Mouse (Mus musculus) MEL (cell line): ENCODE data around the gene Mrpl44. TPM values are rescaled to one million over a fixed set of nuclear protein-coding genes. Genes with fewer than 3 reads are reported as not detected.

ENCODE experiments used
- DNase-seq: peaks from one replicate; pipeline ENCODE4 v3.0.0; 2011; ENCODE audit warnings: low read depth, low spot score
- H3K27ac ChIP-seq: 2 replicates; pipeline ENCODE4 v1.5.1; 2012; ENCODE audit warnings: low read depth, mild to moderate bottlenecking, control low read depth, low read length, moderate library complexity; ENCODE audit not compliant: control insufficient read depth
- H3K27me3 ChIP-seq, 2 experiments: fragments of 150-350 bp in 1 of 2; sonication (generic) in 1 of 2; 2 replicates each; pipeline ENCODE4 v1.6.1; 2012; ENCODE audit warnings: low read length in 2 of 2, mild to moderate bottlenecking in 2 of 2, improper control_type of control experiment in 1 of 2, moderate library complexity in 1 of 2; ENCODE audit not compliant: insufficient read depth in 2 of 2, control insufficient read depth in 1 of 2
- H3K36me3 ChIP-seq, 2 experiments: 2 replicates each; pipeline ENCODE4 v1.6.1; 2012 to 2014; ENCODE audit warnings: low read length in 2 of 2, improper control_type of control experiment in 1 of 2, inconsistent platforms in 1 of 2, mild to moderate bottlenecking in 1 of 2; ENCODE audit not compliant: insufficient read depth in 2 of 2, control insufficient read depth in 1 of 2
- H3K4me1 ChIP-seq, 2 experiments: fragments of 150-350 bp in 1 of 2; sonication (generic) in 1 of 2; 2 replicates each; pipeline ENCODE4 v1.6.1; 2012; ENCODE audit warnings: low read length in 2 of 2, improper control_type of control experiment in 1 of 2, mild to moderate bottlenecking in 1 of 2; ENCODE audit not compliant: insufficient read depth in 2 of 2, control insufficient read depth in 1 of 2
- H3K4me3 ChIP-seq, 2 experiments: fragments of 150-350 bp in 1 of 2; sonication (generic) in 1 of 2; 2 replicates each; pipeline ENCODE4 v1.5.1; 2012; ENCODE audit warnings: low read depth in 2 of 2, low read length in 2 of 2, mild to moderate bottlenecking in 2 of 2, moderate library complexity in 2 of 2, control low read depth in 1 of 2, improper control_type of control experiment in 1 of 2; ENCODE audit not compliant: control insufficient read depth in 1 of 2, insufficient read depth in 1 of 2
- H3K79me2 ChIP-seq: 2 replicates; pipeline ENCODE4 v1.6.1; 2012; ENCODE audit warnings: mild to moderate bottlenecking, low read length, moderate library complexity; ENCODE audit not compliant: control insufficient read depth, poor library complexity, insufficient read depth
- H3K9ac ChIP-seq: 2 replicates; pipeline ENCODE4 v1.6.1; 2012; ENCODE audit warnings: low read depth, mild to moderate bottlenecking, control low read depth, low read length, moderate library complexity; ENCODE audit not compliant: control insufficient read depth, poor library complexity, severe bottlenecking
- H3K9me3 ChIP-seq: fragments of 150-350 bp; sonication (generic); replicated peaks from 2 replicates; pipeline ENCODE4 v1.6.1; 2012; ENCODE audit warnings: mild to moderate bottlenecking, low read length, improper control_type of control experiment, moderate library complexity; ENCODE audit not compliant: insufficient read depth
- E2F4 ChIP-seq: IDR thresholded peaks from 2 replicates; pipeline ENCODE4 v1.6.1; 2011; ENCODE audit warnings: low read depth, low read length, improper control_type of control experiment, borderline replicate concordance
- EP300 ChIP-seq, 2 experiments: IDR thresholded peaks; 2 replicates each; pipeline ENCODE4 v1.6.1; 2011; ENCODE audit warnings: improper control_type of control experiment in 2 of 2, low read length in 2 of 2, low read depth in 1 of 2, mild to moderate bottlenecking in 1 of 2
- GABPA ChIP-seq: IDR thresholded peaks from 2 replicates; pipeline ENCODE4 v1.6.1; 2012; ENCODE audit warnings: low read depth, mild to moderate bottlenecking, inconsistent platforms, low read length, improper control_type of control experiment, moderate library complexity
- GATA1 ChIP-seq: IDR thresholded peaks from 2 replicates; pipeline ENCODE4 v1.6.1; 2011; ENCODE audit warnings: low read depth, low read length, improper control_type of control experiment
- HCFC1 ChIP-seq: IDR thresholded peaks from 2 replicates; pipeline ENCODE4 v1.6.1; 2012; ENCODE audit warnings: low read depth, mild to moderate bottlenecking, inconsistent platforms, low read length, improper control_type of control experiment, moderate library complexity
- MAFK ChIP-seq: IDR thresholded peaks from 2 replicates; pipeline ENCODE4 v1.6.1; 2011; ENCODE audit warnings: low read depth, mild to moderate bottlenecking, low read length, improper control_type of control experiment, borderline replicate concordance
- MAX ChIP-seq: IDR thresholded peaks from 2 replicates; pipeline ENCODE4 v1.6.1; 2011; ENCODE audit warnings: low read length, improper control_type of control experiment
- MAZ ChIP-seq: IDR thresholded peaks from 2 replicates; pipeline ENCODE4 v1.6.1; 2012; ENCODE audit warnings: low read depth, mild to moderate bottlenecking, inconsistent platforms, low read length, improper control_type of control experiment
- MXI1 ChIP-seq: IDR thresholded peaks from 2 replicates; pipeline ENCODE4 v1.6.1; 2011; ENCODE audit warnings: mild to moderate bottlenecking, low read depth, low read length, improper control_type of control experiment
- MYC ChIP-seq: IDR thresholded peaks from 2 replicates; pipeline ENCODE4 v1.6.1; 2011; ENCODE audit warnings: low read depth, mild to moderate bottlenecking, low read length, improper control_type of control experiment, moderate library complexity
- POLR2A ChIP-seq, 2 experiments: IDR thresholded peaks; 2 replicates each; pipeline ENCODE4 v1.6.1; 2011 to 2012; ENCODE audit warnings: low read length in 2 of 2, mild to moderate bottlenecking in 2 of 2, control low read depth in 1 of 2, improper control_type of control experiment in 1 of 2, low read depth in 1 of 2, moderate library complexity in 1 of 2; ENCODE audit not compliant: control insufficient read depth in 1 of 2, insufficient read depth in 1 of 2, poor library complexity in 1 of 2
- POLR2AphosphoS2 ChIP-seq: IDR thresholded peaks from 2 replicates; pipeline ENCODE4 v1.6.1; 2011; ENCODE audit warnings: low read length, improper control_type of control experiment
- POLR2AphosphoS5 ChIP-seq: IDR thresholded peaks from 2 replicates; pipeline ENCODE4 v1.6.1; 2012; ENCODE audit warnings: low read depth, borderline replicate concordance, mild to moderate bottlenecking, inconsistent platforms, low read length, moderate library complexity, mixed read lengths
- SIN3A ChIP-seq: IDR thresholded peaks from 2 replicates; pipeline ENCODE4 v1.6.1; 2012; ENCODE audit warnings: low read length, improper control_type of control experiment, inconsistent platforms
- TAL1 ChIP-seq: IDR thresholded peaks from 2 replicates; pipeline ENCODE4 v1.6.1; 2012; ENCODE audit warnings: mild to moderate bottlenecking, inconsistent platforms, low read length, moderate library complexity, mixed read lengths
- TCF12 ChIP-seq: IDR thresholded peaks from 2 replicates; pipeline ENCODE4 v1.6.1; 2014; ENCODE audit warnings: low read depth, mild to moderate bottlenecking, inconsistent platforms, low read length, improper control_type of control experiment, moderate library complexity
- UBTF ChIP-seq: IDR thresholded peaks from 2 replicates; pipeline ENCODE4 v1.6.1; 2012; ENCODE audit warnings: low read depth, mild to moderate bottlenecking, inconsistent platforms, low read length, improper control_type of control experiment, moderate library complexity, borderline replicate concordance; ENCODE audit not compliant: insufficient read depth
- USF1 ChIP-seq: IDR thresholded peaks from 2 replicates; pipeline ENCODE4 v1.6.1; 2014; ENCODE audit warnings: low read depth, mild to moderate bottlenecking, inconsistent platforms, low read length, improper control_type of control experiment, moderate library complexity
- ZC3H11A ChIP-seq: IDR thresholded peaks from 2 replicates; pipeline ENCODE4 v1.6.1; 2012; ENCODE audit warnings: low read depth, mild to moderate bottlenecking, inconsistent platforms, low read length, improper control_type of control experiment
- ZKSCAN1 ChIP-seq: IDR thresholded peaks from 2 replicates; pipeline ENCODE4 v1.6.1; 2012; ENCODE audit warnings: low read depth, mild to moderate bottlenecking, inconsistent platforms, low read length, improper control_type of control experiment, moderate library complexity
- polyA plus RNA-seq, 2 experiments: library from polyadenylated mRNA; stranded (reverse) in 1 of 2; unstranded in 1 of 2; fragments of >175 nt in 1 of 2; fragments of >200 nt in 1 of 2; gene quantifications; 2 replicates each; pipeline versions ENCODE4 v1.2.1 to v1.2.4; 2012; ENCODE audit warnings: low replicate concordance in 2 of 2, low read depth in 1 of 2; ENCODE audit not compliant: insufficient read length in 2 of 2, insufficient read depth in 1 of 2, missing spikeins in 1 of 2
- total RNA-seq: library from RNA; depleted of rRNA; stranded (reverse); fragments of 300-350 nt; gene quantifications from 2 replicates; pipeline ENCODE4 v1.2.3, GENCODE M21; 2012

Gene Mrpl44
- total and polyA plus RNA-seq, 3 experiments: 52.6 to 63.2 TPM; not detected in 1

DNA sequence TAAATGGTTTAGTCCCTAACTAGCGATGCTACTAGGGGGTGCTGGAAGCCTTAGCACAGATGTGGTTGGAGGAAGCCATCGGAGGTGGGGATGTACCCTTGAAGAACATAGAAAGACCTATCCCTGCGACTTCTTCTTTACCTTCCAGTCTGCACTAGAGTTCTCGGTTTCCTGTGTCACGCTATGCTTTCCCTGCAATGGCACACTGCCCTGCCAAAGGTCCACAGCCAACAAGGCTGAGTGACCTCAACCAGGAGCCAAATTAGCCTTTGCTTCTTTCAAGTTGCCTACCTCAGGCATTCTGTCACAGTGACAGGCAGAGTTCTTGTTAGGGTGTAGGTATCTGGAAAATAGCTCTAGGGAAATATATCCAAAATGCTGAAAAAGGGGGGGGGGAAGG is 19.4 kb upstream of the Mrpl44 start:
- peaks cover 0 to 6% of the 10 kb centered on the region in 2 experiments; a peak in 1 of 4 replicates for H3K36me3 ChIP-seq

DNA sequence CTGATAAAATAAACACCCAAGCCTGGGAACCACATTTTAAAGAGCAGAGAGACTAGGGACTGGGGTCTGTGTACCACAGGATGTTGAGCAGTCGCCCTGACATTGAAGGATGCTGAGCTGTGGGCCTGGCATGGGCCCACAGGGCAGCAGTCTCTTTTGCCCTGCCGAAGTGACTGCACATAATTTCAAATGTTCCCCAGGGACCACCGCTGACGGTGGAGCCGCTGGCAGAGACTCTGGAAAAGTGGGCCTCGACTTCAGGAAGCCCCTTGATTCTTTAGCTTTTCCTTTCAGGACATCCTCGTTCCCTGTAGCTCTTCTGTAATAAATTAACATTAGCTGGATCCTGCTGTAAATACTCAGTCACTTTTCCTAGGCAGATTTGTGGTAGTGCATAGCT is 18.7 kb upstream of the Mrpl44 start:
- H3K27ac ChIP-seq: no peak overlapping the region
- H3K4me3 ChIP-seq: no peak overlapping the region
- no peak overlapping the region for H3K9ac ChIP-seq
- H3K4me1 ChIP-seq: peaks cover 0 to 4% of the 10 kb centered on the region in 2 experiments; a peak in 2 of 4 replicates
- no peaks in the 10 kb centered on the region for H3K27me3 ChIP-seq
- H3K79me2 ChIP-seq: peaks cover 12% of the 10 kb centered on the region
- peaks cover 0 to 7% of the 10 kb centered on the region in 2 experiments; a peak in 2 of 4 replicates for H3K36me3 ChIP-seq
- no peaks in the 10 kb centered on the region for H3K9me3 ChIP-seq
- TF ChIP-seq E2F4: no peak
- no peak for TF ChIP-seq USF1
- no peak for TF ChIP-seq MXI1
- no peak for TF ChIP-seq POLR2AphosphoS5
- TF ChIP-seq MYC: no peak
- no peak for DNase-seq

More for the DNA sequence above, 19.4 kb upstream of the Mrpl44 start:
- Histone ChIP-seq H3K27me3 (no peaks in the 10 kb centered on the region), H3K9ac (no peak overlapping the region), H3K27ac (no peak overlapping the region), H3K4me1 (peaks cover 0 to 3% of the 10 kb centered on the region in 2 experiments; a peak in 1 of 4 replicates), H3K79me2 (peaks cover 11% of the 10 kb centered on the region), H3K4me3 (no peak overlapping the region), H3K9me3 (no peaks in the 10 kb centered on the region)
- TF ChIP-seq TCF12: no peak
- no peak for DNase-seq

DNA sequence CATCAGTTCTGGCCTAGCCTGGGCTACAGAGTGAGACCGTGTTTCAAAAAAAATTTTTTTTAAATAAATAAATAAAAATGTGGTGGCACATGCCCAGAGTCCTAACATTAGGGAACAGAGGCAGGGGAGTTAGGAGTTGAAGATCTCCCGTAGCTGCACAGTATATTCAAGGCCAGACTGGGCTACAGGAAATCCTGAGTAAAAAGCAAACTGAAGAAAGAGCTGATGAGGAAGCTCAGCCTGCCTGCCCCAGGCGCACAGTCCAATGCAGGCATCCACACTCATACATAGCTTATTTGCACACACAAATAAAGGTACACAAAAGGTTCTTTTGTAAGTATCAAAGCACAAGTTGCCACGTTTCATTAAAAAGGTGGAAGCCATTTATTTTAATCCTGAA is 18.2 kb upstream of the Mrpl44 start:
- H3K4me3 ChIP-seq: no peak overlapping the region
- DNase-seq: no peak
- H3K27me3 ChIP-seq: no peaks in the 10 kb centered on the region
- peaks cover 2 to 9% of the 10 kb centered on the region in 2 experiments; a peak in 3 of 4 replicates for H3K4me1 ChIP-seq
- no peak overlapping the region for H3K9ac ChIP-seq
- TF ChIP-seq GATA1 (no peak), TCF12 (no peak)
- no peak overlapping the region for H3K27ac ChIP-seq
- H3K9me3 ChIP-seq: no peaks in the 10 kb centered on the region
- H3K36me3 ChIP-seq: peaks cover 0 to 9% of the 10 kb centered on the region in 2 experiments; a peak in 2 of 4 replicates
- H3K79me2 ChIP-seq: peaks cover 12% of the 10 kb centered on the region

DNA sequence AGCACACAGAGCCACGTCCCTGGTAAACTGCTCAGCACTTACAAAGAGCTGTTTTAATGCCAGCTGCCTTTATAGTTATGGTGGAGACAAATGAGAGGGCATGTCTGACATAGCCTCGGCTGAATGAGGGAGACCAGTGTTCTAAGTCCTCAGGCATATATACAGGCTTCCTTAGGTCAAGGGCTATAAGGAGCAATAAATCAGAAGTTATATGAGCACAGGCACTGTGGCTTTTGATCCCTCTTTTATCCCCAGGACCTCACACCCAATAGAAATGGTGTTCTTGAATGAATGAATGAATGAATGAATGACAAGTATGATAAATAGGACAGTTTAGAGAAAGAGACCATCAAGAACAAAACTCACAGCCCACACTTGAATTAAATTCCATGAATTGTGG is 16.8 kb upstream of the Mrpl44 start:
- no peaks in the 10 kb centered on the region for H3K9me3 ChIP-seq
- H3K79me2 ChIP-seq: peaks cover 12% of the 10 kb centered on the region
- H3K27ac ChIP-seq: no peak overlapping the region
- no peaks in the 10 kb centered on the region for H3K27me3 ChIP-seq
- H3K36me3 ChIP-seq: peaks cover 0 to 17% of the 10 kb centered on the region in 2 experiments; a peak in 2 of 4 replicates
- no peak overlapping the region for H3K9ac ChIP-seq
- no peak for DNase-seq
- peaks cover 2 to 14% of the 10 kb centered on the region in 2 experiments for H3K4me1 ChIP-seq
- no peak overlapping the region for H3K4me3 ChIP-seq
- no peak for TF ChIP-seq SIN3A
- TF ChIP-seq EP300 (IDR thresholded peaks at IDR 0.05; ENCODE audit: low read depth in 1 of 2, low read length in 2 of 2): no peak
- TF ChIP-seq MAZ: no peak
- TF ChIP-seq ZC3H11A: no peak
- TF ChIP-seq HCFC1: no peak
- no peak for TF ChIP-seq MAX
- no peak for TF ChIP-seq TCF12
- TF ChIP-seq GABPA: no peak
- TF ChIP-seq POLR2AphosphoS2: no peak
- TF ChIP-seq ZKSCAN1: no peak
- no peak for TF ChIP-seq POLR2A (IDR thresholded peaks at IDR 0.05; ENCODE audit: control insufficient read depth in 1 of 2, insufficient read depth in 1 of 2, low read depth in 1 of 2, low read length in 2 of 2, poor library complexity in 1 of 2)
- TF ChIP-seq TAL1: no peak
- TF ChIP-seq USF1: no peak
- no peak for TF ChIP-seq UBTF
- no peak for TF ChIP-seq MAFK
- TF ChIP-seq GATA1: no peak
